Mouse (Mus musculus) bone marrow, adult 2 months (tissue): ENCODE data around the gene Nkap.

Source experiments
- CTCF ChIP-seq: fragments of 200-500 bp; IDR thresholded peaks from 2 replicates; pipeline ENCODE4 v1.5.1; 2011; ENCODE audit warnings: low read length, control low read depth; ENCODE audit not compliant: control insufficient read depth, insufficient read depth
- POLR2A ChIP-seq: fragments of 200-500 bp; IDR thresholded peaks from 2 replicates; pipeline ENCODE4 v1.6.1; 2011; ENCODE audit warnings: low read depth, mild to moderate bottlenecking, control low read depth, low read length, borderline replicate concordance; ENCODE audit not compliant: control insufficient read depth

GRCm38 (mm10) chrX:37091457-37091856 lies 35.1 kb upstream of the Nkap start:
- TF ChIP-seq POLR2A (no peak), CTCF (no peak)
